Mouse (Mus musculus) brain, embryonic 14.5 days (tissue): ENCODE results near the gene Ssmem1.

Source experiments
- CTCF ChIP-seq: fragments of 200-500 bp; IDR thresholded peaks from 2 replicates; pipeline ENCODE4 v1.5.1; 2012; ENCODE audit warnings: inconsistent platforms, mild to moderate bottlenecking, moderate library complexity, borderline replicate concordance; ENCODE audit not compliant: insufficient read depth, insufficient read length; ENCODE audit errors: extremely low read depth
- POLR2A ChIP-seq: fragments of 200-500 bp; IDR thresholded peaks from 2 replicates; pipeline ENCODE4 v1.6.1; 2012; ENCODE audit warnings: mild to moderate bottlenecking, inconsistent platforms, borderline replicate concordance; ENCODE audit not compliant: poor library complexity, insufficient read depth, insufficient read length, severe bottlenecking; ENCODE audit errors: extremely low read depth

- no peak for TF ChIP-seq POLR2A
- TF ChIP-seq CTCF, result no peak
Observed at GRCm38 (mm10) chr6:30554092-30554491, 44.4 kb downstream of the Ssmem1 start.
